Mouse (Mus musculus): ENCODE measurements around the gene Ltn1. TPM values are rescaled to one million over a fixed set of nuclear protein-coding genes. Genes with fewer than 3 reads are reported as not detected.

Ltn1 gene
- polyA plus RNA-seq, 1 experiment from 2014 or later, result 10.5 TPM

DNA sequence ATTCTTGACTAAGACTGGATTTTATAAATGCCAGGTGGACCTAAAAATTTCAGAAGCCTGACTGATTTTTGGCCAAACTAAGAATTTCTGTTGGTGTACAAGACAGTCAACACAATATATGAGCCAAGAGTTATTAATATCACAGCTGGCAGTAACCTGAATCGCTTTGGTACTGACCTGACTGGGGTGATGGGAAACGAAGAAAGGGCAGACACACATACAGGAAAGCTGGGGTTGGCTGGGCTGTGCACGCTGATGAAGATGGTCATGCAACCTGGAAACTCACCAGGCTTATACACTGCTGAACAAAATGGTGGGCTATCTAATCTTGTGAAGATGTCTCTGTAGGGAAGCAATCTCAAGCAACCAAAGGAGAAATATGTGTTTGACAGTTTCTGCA is 102.4 kb downstream of the Ltn1 start:
- no peaks in the 10 kb centered on the region for H3K27me3 ChIP-seq (ENCODE audit: control insufficient read depth, insufficient read depth, low read depth, low read length)
- no peak for ATAC-seq (ENCODE audit: low read depth)
- 61% methylated on average over 3 of the region's 3 CpGs for WGBS (ENCODE audit: insufficient replicate concordance)
- no peaks in the 10 kb centered on the region for H3K4me1 ChIP-seq (ENCODE audit: control insufficient read depth, low read depth, low read length)
- H3K9me3 ChIP-seq (replicated peaks; ENCODE audit: control insufficient read depth, low read length), result no peaks in the 10 kb centered on the region
- no peak overlapping the region for H3K4me2 ChIP-seq (ENCODE audit: low read depth, low read length)
- H3K4me3 ChIP-seq (ENCODE audit: low read depth, low read length), result no peak overlapping the region
- no peak overlapping the region for H3K27ac ChIP-seq (ENCODE audit: low read length)
- H3K36me3 ChIP-seq (ENCODE audit: control insufficient read depth, insufficient read depth), result no peaks in the 10 kb centered on the region
- H3K9ac ChIP-seq (ENCODE audit: low read depth, low read length), result no peak overlapping the region

Other genes with a start within 250 kb of the Ltn1 start
- 5.2 and 6.2 TPM in 2 replicates for gene N6amt1, start 78.4 kb downstream of the Ltn1 start, polyA plus RNA-seq (2015; fragmentation: Nextera tagmentation; extraction: Ambion mirVana)
- gene Rwdd2b, start 8.0 kb upstream of the Ltn1 start, polyA plus RNA-seq (2015; fragmentation: Nextera tagmentation; extraction: Ambion mirVana), result 3.6 and 4.1 TPM in 2 replicates
- gene Usp16, start 22.1 kb upstream of the Ltn1 start, polyA plus RNA-seq (2015; fragmentation: Nextera tagmentation; extraction: Ambion mirVana), result 13.6 and 15.7 TPM in 2 replicates
- gene Cct8, start 63.3 kb upstream of the Ltn1 start, polyA plus RNA-seq (2015; fragmentation: Nextera tagmentation; extraction: Ambion mirVana), result 185 and 211 TPM in 2 replicates
- 0.09 TPM in 1 of 2 replicates, not detected in the other for gene Map3k7cl, start 120.7 kb upstream of the Ltn1 start, polyA plus RNA-seq (2015; fragmentation: Nextera tagmentation; extraction: Ambion mirVana)

All from liver, embryonic 16.5 days (tissue).